Mouse (Mus musculus): ENCODE data around the gene Bnip1.

The Bnip1 gene

DNA sequence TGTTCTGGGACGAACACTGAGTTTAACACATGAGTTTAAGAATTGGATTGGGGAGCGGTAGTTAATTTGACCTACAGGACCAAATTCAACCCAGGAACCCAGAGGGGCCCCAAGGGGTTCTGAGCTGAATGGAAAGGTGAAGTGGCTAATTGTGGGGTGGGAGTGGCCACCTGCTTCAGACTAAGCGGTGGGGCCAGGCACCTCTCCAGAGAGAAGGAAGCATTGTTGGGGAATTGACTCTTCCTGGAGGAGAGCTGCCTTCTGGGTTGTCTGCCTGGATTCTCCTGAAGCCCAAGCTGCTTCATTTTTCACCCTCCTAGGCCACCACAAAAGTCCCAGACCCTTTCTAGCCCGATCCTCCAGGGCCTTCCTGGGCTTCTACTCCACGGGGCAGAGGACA lies 61.1 kb downstream of the Bnip1 start:
- no peak for DNase-seq

Measured in cerebellum, adult 11-12 months (tissue).